Comparison of ENCODE assay signal across 8 mouse cellular contexts in the genomic region with DNA sequence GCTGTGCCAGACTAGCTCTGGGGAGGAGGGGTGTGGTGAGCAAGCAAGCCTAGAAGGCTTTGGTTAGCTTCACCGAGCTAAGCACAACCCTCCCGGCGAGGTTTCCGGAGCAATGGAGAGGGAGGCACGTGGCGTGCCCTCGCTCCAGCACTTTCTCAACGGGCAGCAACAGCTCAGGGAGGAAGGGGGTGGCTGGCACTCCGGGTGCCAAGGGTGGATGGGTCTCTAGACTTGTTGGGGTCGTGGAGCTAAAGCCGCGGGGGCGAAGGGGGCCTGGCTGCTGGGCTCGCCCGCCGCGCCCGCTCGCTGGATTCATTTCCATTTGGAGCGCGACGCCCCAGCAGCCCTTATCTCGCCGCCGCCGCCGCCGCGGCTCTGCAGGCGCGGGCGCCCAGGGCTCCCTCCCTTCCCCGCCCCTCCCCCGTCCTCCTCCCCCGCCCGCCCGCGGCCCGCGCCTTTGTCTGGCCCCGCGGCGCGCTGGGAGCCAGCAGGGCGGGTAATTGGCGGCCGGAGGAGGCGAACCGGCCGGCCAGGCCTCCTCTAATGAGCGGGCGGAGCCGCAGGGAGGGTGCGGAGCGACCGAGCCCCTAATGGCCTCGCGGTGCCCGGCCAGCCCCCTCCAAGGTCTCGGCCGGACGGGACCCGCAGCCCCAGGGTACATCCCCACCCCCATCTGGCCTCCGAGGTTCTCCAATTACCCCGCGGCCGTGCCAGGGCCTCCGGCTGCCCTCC.
A peak's percentile ranks its signal among the peaks of the same experiment; 100 is the strongest.
DNase-seq lines count a peak whose midpoint lies in the region; ATAC-seq and TF ChIP-seq lines count a peak whose summit lies in the region.

No protein-coding gene starts in this region.

- TF ChIP-seq POLR2A in bone marrow macrophage, adult 2 months (IDR thresholded peaks at IDR 0.05; ENCODE audit: borderline replicate concordance, low read depth, low read length): no peak

- H3K36me3 ChIP-seq in heart, embryonic 10.5 days: no peaks in the 10 kb centered on the region
- H3K36me3 ChIP-seq in kidney, embryonic 14.5 days (ENCODE audit: control insufficient read depth, insufficient read depth, low read length): no peaks in the 10 kb centered on the region
- H3K36me3 ChIP-seq in liver, embryonic 13.5 days: no peaks in the 10 kb centered on the region
- no peaks in the 10 kb centered on the region for H3K36me3 ChIP-seq in stomach, embryonic 15.5 days

- TF ChIP-seq CTCF in bone marrow macrophage, adult 2 months (IDR thresholded peaks at IDR 0.05; ENCODE audit: low read depth, low read length): no peak

- peak; percentile 59 for DNase-seq in A20 (ENCODE audit: low read depth, low spot score)
- DNase-seq in heart, embryonic 10.5 days (ENCODE audit: low spot score): peak; percentile 80
- DNase-seq in liver, embryonic 13.5 days: peak; percentile 48
- DNase-seq in naive thymus-derived CD4-positive, alpha-beta T cell, adult 2 months (ENCODE audit: low read depth): peak; percentile 64

- no peaks in the 10 kb centered on the region for H3K9me3 ChIP-seq in heart, embryonic 10.5 days
- no peaks in the 10 kb centered on the region for H3K9me3 ChIP-seq in kidney, embryonic 14.5 days (ENCODE audit: control insufficient read depth, low read length)
- H3K9me3 ChIP-seq in liver, embryonic 13.5 days (replicated peaks): no peaks in the 10 kb centered on the region
- no peaks in the 10 kb centered on the region for H3K9me3 ChIP-seq in stomach, embryonic 15.5 days

- peak; percentile 75 for ATAC-seq in erythroblast, adult 5-6 weeks (replicated peaks; ENCODE audit: low FRiP score, poor library complexity, severe bottlenecking)
- ATAC-seq in kidney, embryonic 14.5 days (ENCODE audit: low FRiP score, low TSS enrichment): peak; percentile 90
- ATAC-seq in liver, embryonic 13.5 days (ENCODE audit: low read depth): peak; percentile 92
- peak; percentile 90 for ATAC-seq in stomach, embryonic 15.5 days (ENCODE audit: insufficient read depth, low FRiP score, low read depth)

- H3K4me3 ChIP-seq in bone marrow macrophage, adult 2 months (ENCODE audit: insufficient read depth, low read length): peak overlapping the region; percentile 56
- H3K4me3 ChIP-seq in heart, embryonic 10.5 days: peak overlapping the region; percentile 62
- peak overlapping the region; percentile 36 for H3K4me3 ChIP-seq in kidney, embryonic 14.5 days (ENCODE audit: low read length)
- H3K4me3 ChIP-seq in liver, embryonic 13.5 days (replicated peaks): peak overlapping the region; percentile 66
- H3K4me3 ChIP-seq in stomach, embryonic 15.5 days (replicated peaks): peak overlapping the region; percentile 43

- peak overlapping the region; percentile 37; the same call in 1 of the 2 replicates for H3K27ac ChIP-seq in bone marrow macrophage, adult 2 months (ENCODE audit: insufficient read depth, low read depth, low read length)
- H3K27ac ChIP-seq in heart, embryonic 10.5 days: peak overlapping the region; percentile 97
- peak overlapping the region; percentile 86 for H3K27ac ChIP-seq in kidney, embryonic 14.5 days (ENCODE audit: low read depth, low read length)
- peak overlapping the region; percentile 76 for H3K27ac ChIP-seq in liver, embryonic 13.5 days
- H3K27ac ChIP-seq in stomach, embryonic 15.5 days: peak overlapping the region; percentile 90

- H3K4me2 ChIP-seq in kidney, embryonic 14.5 days (replicated peaks; ENCODE audit: low read depth, low read length): peak overlapping the region; percentile 60
- H3K4me2 ChIP-seq in liver, embryonic 13.5 days: peak overlapping the region; percentile 83
- peak overlapping the region; percentile 66 for H3K4me2 ChIP-seq in stomach, embryonic 15.5 days

- 9% methylated on average over 38 of the region's 68 CpGs for WGBS in heart, embryonic 10.5 days
- WGBS in kidney, embryonic 14.5 days: 11% methylated on average over 51 of the region's 68 CpGs
- WGBS in liver, embryonic 13.5 days (ENCODE audit: insufficient replicate concordance): 8% methylated on average over 37 of the region's 68 CpGs
- WGBS in stomach, embryonic 15.5 days: 10% methylated on average over 37 of the region's 68 CpGs

- H3K4me1 ChIP-seq in bone marrow macrophage, adult 2 months (ENCODE audit: control insufficient read depth, insufficient read depth, low read length): peaks cover 11% of the 10 kb centered on the region
- H3K4me1 ChIP-seq in heart, embryonic 10.5 days: peaks cover 24% of the 10 kb centered on the region
- H3K4me1 ChIP-seq in kidney, embryonic 14.5 days (ENCODE audit: control insufficient read depth, insufficient read depth, low read length): 0 out of 2 replicates have a peak, but pooled peaks cover 5% of the 10 kb centered on the region
- H3K4me1 ChIP-seq in liver, embryonic 13.5 days (replicated peaks): peaks cover 28% of the 10 kb centered on the region
- H3K4me1 ChIP-seq in stomach, embryonic 15.5 days: 0 out of 2 replicates have a peak, but pooled peaks cover 6% of the 10 kb centered on the region

- H3K9ac ChIP-seq in kidney, embryonic 14.5 days (ENCODE audit: low read depth, low read length): peak overlapping the region; percentile 60
- peak overlapping the region; percentile 81 for H3K9ac ChIP-seq in liver, embryonic 13.5 days
- H3K9ac ChIP-seq in stomach, embryonic 15.5 days: peak overlapping the region; percentile 50; the same call in 1 of the 2 replicates

- peaks cover 57% of the 10 kb centered on the region for H3K27me3 ChIP-seq in heart, embryonic 10.5 days (ENCODE audit: insufficient read depth, poor library complexity, severe bottlenecking)
- H3K27me3 ChIP-seq in kidney, embryonic 14.5 days (ENCODE audit: control insufficient read depth, insufficient read depth, low read length): peaks cover 3% of the 10 kb centered on the region
- H3K27me3 ChIP-seq in liver, embryonic 13.5 days: peaks cover 8% of the 10 kb centered on the region; the same call in 1 of the 2 replicates
- no peaks in the 10 kb centered on the region for H3K27me3 ChIP-seq in stomach, embryonic 15.5 days (replicated peaks)

Comparison
In these comparisons a context has a peak if more than half of its experiments do, and no peak if none do; other contexts are left out.
1. Peak in every context shown above with its lines: DNase-seq, ATAC-seq, H3K4me3 ChIP-seq and H3K27ac ChIP-seq.
2. H3K27ac ChIP-seq: peak in every context shown above with its lines; median percentile 97 in heart, embryonic 10.5 days; 90 in stomach, embryonic 15.5 days; 86 in kidney, embryonic 14.5 days; 76 in liver, embryonic 13.5 days; 37 in bone marrow macrophage, adult 2 months.